ENCODE assay signal across 21 mouse cellular contexts in the genomic region with DNA sequence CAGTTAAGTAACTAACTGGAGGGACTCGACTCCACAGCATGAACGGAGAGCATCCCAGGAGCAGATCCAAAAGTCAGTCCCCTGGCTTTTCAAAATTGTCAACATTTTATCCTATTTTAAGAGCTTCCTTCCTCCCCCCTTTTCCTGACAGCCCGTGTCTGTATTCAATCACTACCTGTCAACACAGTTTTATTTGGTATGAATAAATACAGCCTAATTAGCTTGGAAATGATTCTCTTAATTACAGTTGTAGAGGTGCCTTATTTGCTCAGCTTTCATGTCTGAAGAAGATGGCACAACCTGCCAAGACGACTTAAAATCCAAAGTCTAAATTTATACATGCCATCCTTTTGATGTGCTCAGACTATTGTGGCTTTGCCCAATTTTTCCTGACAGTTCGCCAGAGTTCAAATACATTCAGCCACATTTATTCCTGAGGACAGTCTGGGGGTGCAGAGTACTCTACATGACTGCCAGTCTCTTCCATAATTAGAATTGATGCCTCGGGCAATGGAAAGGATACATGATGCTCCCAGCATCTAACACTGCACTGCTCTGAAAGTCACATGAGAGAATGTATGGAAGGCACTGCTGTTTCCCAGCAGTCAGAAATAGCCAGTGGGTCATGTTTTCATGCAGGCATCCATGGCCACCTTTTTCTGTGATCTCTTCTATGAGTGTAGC.
A peak's percentile ranks its signal among the peaks of the same experiment; 100 is the strongest.
DNase-seq lines count a peak whose midpoint lies in the region; ATAC-seq and TF ChIP-seq lines count a peak whose summit lies in the region.
"Had no signal": no experiment of that assay in that cellular context is flagged by ENCODE, and none has a peak within 500 bp of the region (broad histone marks: within the 10 kb centered on the region; RNA-seq: fewer than 3 reads in every experiment).

No protein-coding gene starts in this region.

- ATAC-seq in hindbrain, embryonic 13.5 days (ENCODE audit: low FRiP score) = peak; percentile 28; the same call in 1 of the 2 replicates
- ATAC-seq in hindbrain, embryonic 12.5 days (ENCODE audit: low FRiP score) = no peak
- peak; percentile 40; the same call in 1 of the 2 replicates for ATAC-seq in hindbrain, postnatal 0 days
- ATAC-seq: activated CD4-positive, CD25-positive, alpha-beta regulatory T cell, adult 4 months; intestine, postnatal 0 days; lung, postnatal 0 days had no signal

- WGBS in hindbrain, embryonic 13.5 days = 83% methylated on average over 6 of the region's 6 CpGs
- 81% methylated on average over 6 of the region's 6 CpGs for WGBS in hindbrain, embryonic 12.5 days
- 64% methylated on average over 6 of the region's 6 CpGs for WGBS in hindbrain, postnatal 0 days

- TF ChIP-seq CTCF in hindbrain, postnatal 0 days (IDR thresholded peaks at IDR 0.05; ENCODE audit: low read depth) = no peak

- H3K27ac ChIP-seq in hindbrain, embryonic 13.5 days = no peak overlapping the region
- no peak overlapping the region for H3K27ac ChIP-seq in hindbrain, embryonic 12.5 days
- no peak overlapping the region for H3K27ac ChIP-seq in hindbrain, postnatal 0 days
- H3K27ac ChIP-seq: gastrocnemius, adult 2 months; heart, embryonic 10.5 days; kidney, embryonic 15.5 days; macrophage; midbrain, embryonic 12.5 days; stomach, postnatal 0 days had no signal

- no peaks in the 10 kb centered on the region for H3K4me1 ChIP-seq in hindbrain, embryonic 13.5 days (replicated peaks)
- H3K4me1 ChIP-seq in hindbrain, embryonic 12.5 days = no peaks in the 10 kb centered on the region
- H3K4me1 ChIP-seq in hindbrain, postnatal 0 days (ENCODE audit: insufficient read depth, low read length) = no peaks in the 10 kb centered on the region
- H3K4me1 ChIP-seq: heart, embryonic 10.5 days; kidney, embryonic 15.5 days; midbrain, embryonic 12.5 days had no signal

- H3K4me2 ChIP-seq in hindbrain, embryonic 13.5 days = no peak overlapping the region
- H3K4me2 ChIP-seq in hindbrain, embryonic 12.5 days (replicated peaks) = no peak overlapping the region
- no peak overlapping the region for H3K4me2 ChIP-seq in hindbrain, postnatal 0 days (ENCODE audit: low read depth, low read length)
- H3K4me2 ChIP-seq: kidney, embryonic 15.5 days; midbrain, embryonic 12.5 days had no signal

- H3K9me3 ChIP-seq in hindbrain, embryonic 13.5 days = no peaks in the 10 kb centered on the region
- no peaks in the 10 kb centered on the region for H3K9me3 ChIP-seq in hindbrain, embryonic 12.5 days (replicated peaks)
- H3K9me3 ChIP-seq in hindbrain, postnatal 0 days (ENCODE audit: low read length) = no peaks in the 10 kb centered on the region
- H3K9me3 ChIP-seq: heart, embryonic 10.5 days; kidney, embryonic 15.5 days; midbrain, embryonic 12.5 days had no signal

- H3K36me3 ChIP-seq in hindbrain, embryonic 13.5 days = no peaks in the 10 kb centered on the region
- no peaks in the 10 kb centered on the region for H3K36me3 ChIP-seq in hindbrain, embryonic 12.5 days
- no peaks in the 10 kb centered on the region for H3K36me3 ChIP-seq in hindbrain, postnatal 0 days (ENCODE audit: insufficient read depth, low read length)
- H3K36me3 ChIP-seq: heart, embryonic 10.5 days; kidney, embryonic 15.5 days; midbrain, embryonic 12.5 days had no signal

- peak; percentile 13 for DNase-seq in Muller cell, postnatal 12 days (ENCODE audit: inconsistent ontology term)
- peak; percentile 17 for DNase-seq in brain, adult 2 months (ENCODE audit: low read depth, low spot score)
- DNase-seq in hindbrain, postnatal 0 days (ENCODE audit: low spot score) = no peak
- DNase-seq in heart, postnatal 4 days = no peak
- DNase-seq in cerebellum, adult 11-12 months = no peak
- DNase-seq: adrenal gland, adult 8-10 months; cerebellum, adult 9-10 months; gastrocnemius, adult 2 months; kidney, postnatal 36 days; layer of hippocampus, postnatal 36 days; right cerebral cortex, postnatal 14 days had no signal

- no peaks in the 10 kb centered on the region for H3K27me3 ChIP-seq in hindbrain, embryonic 13.5 days
- no peaks in the 10 kb centered on the region for H3K27me3 ChIP-seq in hindbrain, embryonic 12.5 days
- H3K27me3 ChIP-seq in hindbrain, postnatal 0 days (ENCODE audit: insufficient read depth, low read length) = no peaks in the 10 kb centered on the region
- H3K27me3 ChIP-seq: kidney, embryonic 15.5 days; midbrain, embryonic 12.5 days had no signal

- no peak overlapping the region for H3K4me3 ChIP-seq in hindbrain, embryonic 13.5 days
- H3K4me3 ChIP-seq in hindbrain, embryonic 12.5 days = no peak overlapping the region
- no peak overlapping the region for H3K4me3 ChIP-seq in hindbrain, postnatal 0 days (ENCODE audit: low read length)
- H3K4me3 ChIP-seq: gastrocnemius, adult 2 months; heart, embryonic 10.5 days; kidney, embryonic 15.5 days; midbrain, embryonic 12.5 days had no signal

- no peak overlapping the region for H3K9ac ChIP-seq in hindbrain, embryonic 13.5 days
- H3K9ac ChIP-seq in hindbrain, embryonic 12.5 days = no peak overlapping the region
- no peak overlapping the region for H3K9ac ChIP-seq in hindbrain, postnatal 0 days (replicated peaks; ENCODE audit: low read length)
- H3K9ac ChIP-seq: kidney, embryonic 15.5 days; midbrain, embryonic 12.5 days had no signal

Comparison
In these comparisons a context has a peak if more than half of its experiments do, and no peak if none do; other contexts are left out.
1. DNase-seq: peak in Muller cell, postnatal 12 days (single experiment) and brain, adult 2 months (single experiment); none in hindbrain, postnatal 0 days (single experiment), heart, postnatal 4 days (single experiment) and cerebellum, adult 11-12 months (single experiment).